Mouse (Mus musculus) urinary bladder, postnatal 0 days (tissue): ENCODE data around the gene Fam98a. TPM values are rescaled to one million over a fixed set of nuclear protein-coding genes. Genes with fewer than 3 reads are reported as not detected.

ENCODE experiments used
- polyA plus RNA-seq: library from polyadenylated mRNA; unstranded; fragments of >200 nt; fragmentation: Nextera tagmentation; extraction: Ambion mirVana; gene quantifications from 2 replicates; pipeline ENCODE4 v1.2.1, GENCODE M21; 2015

The Fam98a gene
- 18.2 and 23.9 TPM in 2 replicates for polyA plus RNA-seq

DNA sequence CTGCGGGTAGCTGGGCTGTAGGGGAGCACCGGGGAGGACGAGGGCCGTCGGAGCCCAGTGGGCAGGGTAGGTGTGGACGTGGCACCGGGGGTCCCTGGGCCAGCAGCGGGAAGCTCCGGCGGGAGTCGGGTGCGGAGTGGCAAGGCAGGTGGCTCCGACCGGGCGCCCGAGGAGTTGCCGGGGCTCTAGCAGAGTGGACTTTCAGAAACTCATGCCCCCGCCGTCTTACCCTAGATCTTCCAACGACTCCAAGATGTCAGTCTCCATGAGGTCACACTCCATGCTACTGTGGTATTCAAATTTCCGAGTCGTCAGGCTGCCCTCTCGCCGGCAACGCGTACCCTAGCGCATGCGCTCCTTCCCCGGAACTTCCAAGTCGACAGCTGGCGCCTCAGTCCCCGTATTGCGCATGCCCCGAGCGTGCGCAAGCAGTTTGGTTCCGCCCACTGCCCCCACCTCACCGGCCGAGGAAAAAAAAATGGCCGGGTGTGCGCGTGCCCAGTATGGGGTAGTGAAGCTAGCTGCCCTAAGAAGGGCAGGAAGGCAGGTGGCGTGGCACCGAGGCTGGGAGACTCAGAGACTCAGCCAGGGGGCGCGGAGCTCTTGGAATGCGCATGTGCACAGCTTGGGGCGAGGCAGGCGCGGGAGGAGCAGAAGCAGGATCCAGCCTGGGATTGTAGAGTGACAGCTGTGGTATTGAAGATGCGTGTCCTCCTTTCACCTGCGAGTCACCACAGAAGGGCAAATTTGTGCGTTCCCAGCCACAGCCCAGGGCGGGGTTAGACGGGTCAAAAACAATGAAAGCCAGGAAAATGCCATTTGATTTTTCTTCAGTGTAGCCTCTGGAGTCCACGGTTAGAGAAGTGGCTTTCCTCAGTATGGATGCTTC lies at the start of gene Fam98a:
TSS of gene Fam98a (minus strand) at position 435 of the 889 bp plus-strand sequence.

Other genes starting within 250 kb of the Fam98a start
- 2.7 and 2.8 TPM in 2 replicates for gene Rasgrp3, start 116.0 kb downstream of the Fam98a start, polyA plus RNA-seq